Mouse (Mus musculus) neural tube, embryonic 12.5 days (tissue): ENCODE results near the gene Rapsn. TPM values are rescaled to one million over a fixed set of nuclear protein-coding genes. Genes with fewer than 3 reads are reported as not detected.

Source experiments
- ATAC-seq: fragments of 200-750 bp; cut with Nextera tagmentation; 2 replicates; pipeline ENCODE4 v1.8.0; 2017; ENCODE audit warnings: low read depth, mild to moderate bottlenecking, moderate TSS enrichment, moderate library complexity; ENCODE audit not compliant: low FRiP score
- H3K27ac ChIP-seq: fragments of 300-500 bp; sonication (generic); 2 replicates; pipeline ENCODE4 v1.5.1; 2016
- H3K27me3 ChIP-seq: fragments of 300-500 bp; sonication (generic); replicated peaks from 2 replicates; pipeline ENCODE4 v1.6.1; 2016; ENCODE audit warnings: mild to moderate bottlenecking
- H3K36me3 ChIP-seq: fragments of 300-500 bp; sonication (generic); 2 replicates; pipeline ENCODE4 v1.6.1; 2016; ENCODE audit warnings: mild to moderate bottlenecking
- H3K4me1 ChIP-seq: fragments of 300-500 bp; sonication (generic); 2 replicates; pipeline ENCODE4 v1.6.1; 2016
- H3K4me2 ChIP-seq: fragments of 300-500 bp; sonication (generic); replicated peaks from 2 replicates; pipeline ENCODE4 v1.6.1; 2016; ENCODE audit warnings: mild to moderate bottlenecking
- H3K4me3 ChIP-seq: fragments of 300-500 bp; sonication (generic); 2 replicates; pipeline ENCODE4 v1.5.1; 2016
- H3K9ac ChIP-seq: fragments of 300-500 bp; sonication (generic); 2 replicates; pipeline ENCODE4 v1.6.1; 2016; ENCODE audit warnings: mild to moderate bottlenecking
- H3K9me3 ChIP-seq: fragments of 300-500 bp; sonication (generic); 2 replicates; pipeline ENCODE4 v1.6.1; 2016; ENCODE audit warnings: mild to moderate bottlenecking
- WGBS: fragments of 180-500 bp; shearing (Covaris S2); methylation state at CpG from one replicate; pipeline ENCODE4 v1.1.7; 2016; 5-methylcytosine and 5-hydroxymethylcytosine counted together
- polyA plus RNA-seq: library from polyadenylated mRNA; unstranded; fragments of >200 nt; fragmentation: Nextera tagmentation; extraction: Ambion mirVana; gene quantifications from 2 replicates; pipeline ENCODE4 v1.2.1, GENCODE M21; 2016

Gene Rapsn
- polyA plus RNA-seq, 1 experiment from 2014 or later, result 3.5 TPM

- 89% methylated on average over 5 of the region's 5 CpGs for WGBS
- no peak overlapping the region for H3K4me3 ChIP-seq
- no peak overlapping the region for H3K27ac ChIP-seq
- no peak overlapping the region for H3K4me2 ChIP-seq
- no peak for ATAC-seq
- H3K27me3 ChIP-seq, result no peaks in the 10 kb centered on the region
- peaks cover 10% of the 10 kb centered on the region for H3K4me1 ChIP-seq
- H3K9ac ChIP-seq, result no peak overlapping the region
- H3K9me3 ChIP-seq, result no peaks in the 10 kb centered on the region
- H3K36me3 ChIP-seq, result peaks cover 77% of the 10 kb centered on the region
Measured at GRCm38 (mm10) chr2:91058435-91058834, 23.0 kb downstream of the Rapsn start.

GRCm38 (mm10) chr2:91059376-91059775 is 24.0 kb downstream of the Rapsn start:
- Histone ChIP-seq H3K36me3 (peaks cover 86% of the 10 kb centered on the region), H3K9ac (no peak overlapping the region), H3K9me3 (no peaks in the 10 kb centered on the region), H3K4me2 (no peak overlapping the region), H3K4me3 (no peak overlapping the region), H3K27ac (no peak overlapping the region), H3K27me3 (no peaks in the 10 kb centered on the region), H3K4me1 (peaks cover 10% of the 10 kb centered on the region)
- no peak for ATAC-seq
- 93% methylated on average over 2 of the region's 2 CpGs for WGBS

- H3K4me3 ChIP-seq, result no peak overlapping the region
- no peaks in the 10 kb centered on the region for H3K27me3 ChIP-seq
- H3K9me3 ChIP-seq, result no peaks in the 10 kb centered on the region
- WGBS, result 78% methylated on average over 10 of the region's 10 CpGs
- H3K4me2 ChIP-seq, result no peak overlapping the region
- no peak overlapping the region for H3K27ac ChIP-seq
- no peaks in the 10 kb centered on the region for H3K4me1 ChIP-seq
- 0 out of 2 replicates have a peak, but pooled peaks have one; percentile 26 for ATAC-seq
- H3K9ac ChIP-seq, result no peak overlapping the region
- peaks cover 87% of the 10 kb centered on the region for H3K36me3 ChIP-seq
Measured at GRCm38 (mm10) chr2:91060544-91061355, 25.3 kb downstream of the Rapsn start.

- no peak overlapping the region for H3K4me3 ChIP-seq
- no peak overlapping the region for H3K9ac ChIP-seq
- H3K27me3 ChIP-seq, result no peaks in the 10 kb centered on the region
- H3K27ac ChIP-seq, result no peak overlapping the region
- H3K4me2 ChIP-seq, result no peak overlapping the region
- WGBS, result 85% methylated on average over 6 of the region's 6 CpGs
- no peaks in the 10 kb centered on the region for H3K9me3 ChIP-seq
- ATAC-seq, result no peak
- peaks cover 75% of the 10 kb centered on the region for H3K36me3 ChIP-seq
- H3K4me1 ChIP-seq, result no peaks in the 10 kb centered on the region
Measured at GRCm38 (mm10) chr2:91061849-91062481, 26.5 kb downstream of the Rapsn start.

- no peak overlapping the region for H3K4me2 ChIP-seq
- H3K27ac ChIP-seq, result no peak overlapping the region
- no peaks in the 10 kb centered on the region for H3K27me3 ChIP-seq
- H3K4me1 ChIP-seq, result no peaks in the 10 kb centered on the region
- H3K36me3 ChIP-seq, result peaks cover 65% of the 10 kb centered on the region
- H3K4me3 ChIP-seq, result no peak overlapping the region
- no peaks in the 10 kb centered on the region for H3K9me3 ChIP-seq
- 93% methylated on average over 16 of the region's 16 CpGs for WGBS
- H3K9ac ChIP-seq, result no peak overlapping the region
- no peak for ATAC-seq
Measured at GRCm38 (mm10) chr2:91062779-91063606, 27.6 kb downstream of the Rapsn start.

GRCm38 (mm10) chr2:91064211-91064610 is 28.8 kb downstream of the Rapsn start:
- WGBS, result 85% methylated on average over 6 of the region's 6 CpGs
- Histone ChIP-seq H3K9me3 (no peaks in the 10 kb centered on the region), H3K27ac (no peak overlapping the region), H3K27me3 (no peaks in the 10 kb centered on the region), H3K4me3 (no peak overlapping the region), H3K4me2 (no peak overlapping the region), H3K4me1 (peaks cover 10% of the 10 kb centered on the region), H3K9ac (no peak overlapping the region), H3K36me3 (peaks cover 52% of the 10 kb centered on the region)
- ATAC-seq, result no peak

DNA sequence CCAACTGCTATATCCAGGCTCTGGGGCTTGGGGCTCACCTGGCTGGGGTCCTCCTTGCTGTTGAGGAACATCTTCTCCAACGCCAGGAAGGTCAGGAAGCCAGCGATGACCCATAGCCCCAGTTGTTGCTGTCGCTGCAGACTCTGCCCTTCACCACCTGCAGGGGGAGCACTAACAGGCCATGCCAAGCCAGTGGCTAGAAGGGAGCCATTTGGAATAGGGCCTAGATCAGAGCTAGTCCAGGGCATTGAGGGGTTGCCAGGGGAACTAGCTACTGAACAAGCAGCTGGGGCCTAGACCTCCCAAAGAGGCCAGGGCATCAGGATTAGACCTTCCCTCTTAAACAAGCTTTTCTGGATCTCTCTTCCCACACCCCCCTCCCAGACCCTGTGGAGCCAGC is 30.1 kb downstream of the Rapsn start:
- 45% methylated on average over 3 of the region's 3 CpGs for WGBS
- H3K9ac ChIP-seq, result no peak overlapping the region
- no peak for ATAC-seq
- H3K4me1 ChIP-seq, result peaks cover 16% of the 10 kb centered on the region
- H3K4me3 ChIP-seq, result no peak overlapping the region
- H3K9me3 ChIP-seq, result no peaks in the 10 kb centered on the region
- H3K27ac ChIP-seq, result no peak overlapping the region
- peaks cover 43% of the 10 kb centered on the region for H3K36me3 ChIP-seq
- H3K4me2 ChIP-seq, result no peak overlapping the region
- no peaks in the 10 kb centered on the region for H3K27me3 ChIP-seq

GRCm38 (mm10) chr2:91066455-91066854 is 31.0 kb downstream of the Rapsn start:
- WGBS, result 85% methylated on average over 3 of the region's 3 CpGs
- no peak overlapping the region for H3K4me2 ChIP-seq
- peaks cover 34% of the 10 kb centered on the region for H3K36me3 ChIP-seq
- H3K27me3 ChIP-seq, result no peaks in the 10 kb centered on the region
- no peak overlapping the region for H3K27ac ChIP-seq
- H3K9ac ChIP-seq, result no peak overlapping the region
- H3K9me3 ChIP-seq, result no peaks in the 10 kb centered on the region
- H3K4me1 ChIP-seq, result peaks cover 23% of the 10 kb centered on the region
- no peak overlapping the region for H3K4me3 ChIP-seq
- no peak for ATAC-seq

- WGBS, result 62% methylated on average over 13 of the region's 13 CpGs
- Histone ChIP-seq H3K27me3 (no peaks in the 10 kb centered on the region), H3K9ac (peak overlapping the region; percentile 21; the same call in 1 of the 2 replicates), H3K4me2 (peak overlapping the region; percentile 82), H3K4me1 (peaks cover 23% of the 10 kb centered on the region), H3K9me3 (no peaks in the 10 kb centered on the region), H3K4me3 (0 out of 2 replicates have a peak overlapping the region, but pooled peaks have one; percentile 5), H3K36me3 (peaks cover 16% of the 10 kb centered on the region), H3K27ac (no peak overlapping the region)
- ATAC-seq, result no peak
Measured at GRCm38 (mm10) chr2:91068162-91068871, 32.9 kb downstream of the Rapsn start.

GRCm38 (mm10) chr2:91068872-91069165 is 33.4 kb downstream of the Rapsn start:
- Histone ChIP-seq H3K4me2 (peak overlapping the region; percentile 82), H3K27me3 (no peaks in the 10 kb centered on the region), H3K36me3 (peaks cover 11% of the 10 kb centered on the region), H3K4me1 (peaks cover 23% of the 10 kb centered on the region), H3K4me3 (0 out of 2 replicates have a peak overlapping the region, but pooled peaks have one; percentile 5), H3K9ac (peak overlapping the region; percentile 21; the same call in 1 of the 2 replicates), H3K27ac (no peak overlapping the region), H3K9me3 (no peaks in the 10 kb centered on the region)
- 54% methylated on average over 6 of the region's 6 CpGs for WGBS
- ATAC-seq, result no peak

DNA sequence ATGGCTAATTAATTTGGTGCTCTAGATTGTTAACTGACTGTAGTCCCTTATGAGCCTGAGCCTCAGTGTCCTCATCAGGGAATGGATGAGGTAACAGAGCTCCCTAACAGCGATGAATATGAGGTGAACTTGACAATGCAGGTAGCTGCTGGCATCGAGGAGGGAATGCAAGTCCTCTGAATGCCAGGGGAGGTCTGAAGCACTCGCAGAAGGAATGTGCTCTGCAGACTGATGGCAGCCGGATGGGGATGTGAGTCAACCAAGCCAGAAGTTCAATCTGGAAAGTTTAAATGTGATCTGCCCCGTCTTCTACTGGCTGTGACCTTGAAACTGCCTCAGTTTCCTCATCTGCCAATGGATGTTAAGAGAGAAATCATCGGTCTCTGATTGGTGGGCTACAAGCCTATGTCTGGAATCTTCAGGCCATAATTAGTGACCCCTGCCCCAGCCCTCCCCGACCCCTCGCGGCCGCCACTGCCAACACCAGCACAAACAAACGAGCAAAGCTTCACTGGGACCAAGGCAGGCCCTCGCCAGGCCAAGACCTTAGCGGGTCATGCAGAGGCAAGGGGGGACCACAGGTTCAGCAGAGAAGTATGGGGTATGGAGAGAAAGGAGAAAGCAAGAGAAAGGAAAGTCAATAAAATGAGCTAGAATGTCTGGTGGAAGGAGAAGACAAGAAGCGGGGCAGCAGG is 34.0 kb downstream of the Rapsn start:
- Histone ChIP-seq H3K4me1 (peaks cover 23% of the 10 kb centered on the region), H3K4me2 (peak overlapping the region; percentile 82), H3K9me3 (no peaks in the 10 kb centered on the region), H3K27ac (peak overlapping the region; percentile 50; the same call in 1 of the 2 replicates), H3K36me3 (peaks cover 4% of the 10 kb centered on the region), H3K9ac (peak overlapping the region; percentile 78), H3K4me3 (peak overlapping the region; percentile 69), H3K27me3 (no peaks in the 10 kb centered on the region)
- peak; percentile 11 for ATAC-seq
- 10% methylated on average over 14 of the region's 14 CpGs for WGBS
